Mouse (Mus musculus) megakaryocyte progenitor cell, adult 5-6 weeks (primary cell): ENCODE measurements around the gene Myom1. TPM values are rescaled to one million over a fixed set of nuclear protein-coding genes. Genes with fewer than 3 reads are reported as not detected.

ENCODE experiments used
- total RNA-seq, 2 experiments: library from RNA; stranded (forward) in 1 of 2; stranded (reverse) in 1 of 2; fragments of 157-497, 149-512 nt in 1 of 2; fragments of 200-1000 nt in 1 of 2; gene quantifications; 2 replicates each; pipeline versions ENCODE4 v1.2.3 to v1.2.4; 2015 to 2017

Myom1 gene
- total RNA-seq, 2 experiments from 2014 or later, result 0.30 to 0.33 TPM

Other genes with a start within 250 kb of the Myom1 start
- gene Tgif1, start 149.1 kb upstream of the Myom1 start, total RNA-seq (2015), result 77.5 and 85.6 TPM in 2 replicates
- gene Tgif1, start 149.1 kb upstream of the Myom1 start, total RNA-seq (2017), result 47.0 and 53.9 TPM in 2 replicates
- gene Myl12a, start 245 bp downstream of the Myom1 start, total RNA-seq (2015), result 307 and 338 TPM in 2 replicates
- 150 and 188 TPM in 2 replicates for gene Myl12a, start 245 bp downstream of the Myom1 start, total RNA-seq (2017)
- gene Lpin2, start 179.9 kb downstream of the Myom1 start, total RNA-seq (2015), result 18.9 and 26.4 TPM in 2 replicates
- 26.1 and 47.3 TPM in 2 replicates for gene Lpin2, start 179.9 kb downstream of the Myom1 start, total RNA-seq (2017)